Mouse (Mus musculus) hindbrain, postnatal 0 days (tissue): ENCODE measurements around the gene Zfp978. TPM values are rescaled to one million over a fixed set of nuclear protein-coding genes. Genes with fewer than 3 reads are reported as not detected.
"Not testable (repeated sequence)": the region's sequence is repeated elsewhere in the genome, so short reads cannot be mapped to it uniquely, and the experiment has no call there.

Experiments
- ATAC-seq: fragments of 200-750 bp; cut with Nextera tagmentation; 2 replicates; pipeline ENCODE4 v1.8.0; 2017; ENCODE audit warnings: mild to moderate bottlenecking, moderate TSS enrichment, moderate library complexity
- DNase-seq: peaks from one replicate; pipeline ENCODE4 v3.0.0-alpha.2; 2015; ENCODE audit warnings: low spot score
- H3K27ac ChIP-seq: fragments of 300-500 bp; sonication (generic); 2 replicates; pipeline ENCODE4 v1.5.1; 2014; ENCODE audit warnings: mild to moderate bottlenecking
- H3K27me3 ChIP-seq: fragments of 300-500 bp; sonication (generic); 2 replicates; pipeline ENCODE4 v1.6.1; 2014; ENCODE audit warnings: low read length, mixed read lengths; ENCODE audit not compliant: insufficient read depth
- H3K36me3 ChIP-seq: fragments of 300-500 bp; sonication (generic); 2 replicates; pipeline ENCODE4 v1.6.1; 2014; ENCODE audit warnings: low read length, mixed read lengths; ENCODE audit not compliant: insufficient read depth
- H3K4me1 ChIP-seq: fragments of 300-500 bp; sonication (generic); 2 replicates; pipeline ENCODE4 v1.6.1; 2014; ENCODE audit warnings: antibody characterized with exemption, low read length, mixed read lengths; ENCODE audit not compliant: insufficient read depth
- H3K4me2 ChIP-seq: fragments of 300-500 bp; sonication (generic); 2 replicates; pipeline ENCODE4 v1.6.1; 2014; ENCODE audit warnings: low read depth, mild to moderate bottlenecking, low read length, moderate library complexity, mixed read lengths
- H3K4me3 ChIP-seq: fragments of 300-500 bp; sonication (generic); 2 replicates; pipeline ENCODE4 v1.5.1; 2014; ENCODE audit warnings: low read length
- H3K9ac ChIP-seq: fragments of 300-500 bp; sonication (generic); replicated peaks from 2 replicates; pipeline ENCODE4 v1.6.1; 2014; ENCODE audit warnings: mild to moderate bottlenecking, low read length, moderate library complexity, mixed read lengths
- H3K9me3 ChIP-seq: fragments of 300-500 bp; sonication (generic); 2 replicates; pipeline ENCODE4 v1.6.1; 2016; ENCODE audit warnings: low read length, mixed read lengths
- WGBS: fragments of 180-500 bp; shearing (Covaris S2); extraction: QIAGEN DNeasy Blood & Tissue Kit; methylation state at CpG from one replicate; pipeline ENCODE4 v1.1.7; 2014; 5-methylcytosine and 5-hydroxymethylcytosine counted together
- polyA plus RNA-seq: library from polyadenylated mRNA; unstranded; fragments of >200 nt; fragmentation: Nextera tagmentation; extraction: Ambion mirVana; gene quantifications from 2 replicates; pipeline ENCODE4 v1.2.1, GENCODE M21; 2015
- total RNA-seq: library from RNA; depleted of rRNA; stranded (reverse); fragments of >200 nt; gene quantifications from 2 replicates; pipeline ENCODE4 v1.2.3, GENCODE M21; 2014

Gene Zfp978
- total and polyA plus RNA-seq, 2 experiments from 2014 or later = 0.26 TPM; not detected in 1

DNA sequence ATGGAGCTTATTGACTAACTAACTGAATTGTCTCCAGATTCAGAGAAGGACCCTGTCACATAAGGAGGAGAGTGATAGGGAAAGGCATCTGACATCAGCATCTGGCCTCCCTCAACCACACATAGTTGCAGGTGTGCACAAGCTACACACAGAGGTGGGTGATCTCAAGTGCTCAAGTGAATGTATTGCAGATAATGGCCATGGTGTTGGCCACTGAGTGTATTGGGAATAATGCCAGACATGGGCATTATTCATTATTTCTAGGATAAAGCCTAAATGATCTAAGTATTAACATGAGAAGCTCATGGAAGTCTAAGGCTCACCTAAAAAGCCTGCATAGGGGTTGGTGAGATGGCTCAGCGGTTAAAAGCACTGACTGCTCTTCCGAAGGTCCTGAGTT lies 10.6 kb upstream of the Zfp978 start:
- H3K27me3 ChIP-seq, H3K4me2 ChIP-seq, H3K9ac ChIP-seq, H3K36me3 ChIP-seq, DNase-seq, ATAC-seq, H3K4me3 ChIP-seq, H3K4me1 ChIP-seq, H3K27ac ChIP-seq: not testable (repeated sequence)
- 85% methylated on average over 2 of the region's 2 CpGs for WGBS
- peaks cover 43% of the 10 kb centered on the region for H3K9me3 ChIP-seq

- H3K36me3 ChIP-seq, ATAC-seq, DNase-seq, H3K27me3 ChIP-seq, H3K4me3 ChIP-seq, H3K9ac ChIP-seq, H3K27ac ChIP-seq, H3K4me1 ChIP-seq, H3K4me2 ChIP-seq: not testable (repeated sequence)
- 83% methylated on average over 10 of the region's 13 CpGs for WGBS
- H3K9me3 ChIP-seq = peaks cover 40% of the 10 kb centered on the region
These were observed 9.6 kb upstream of the Zfp978 start for GRCm38 (mm10) chr4:147351376-147351980.

DNA sequence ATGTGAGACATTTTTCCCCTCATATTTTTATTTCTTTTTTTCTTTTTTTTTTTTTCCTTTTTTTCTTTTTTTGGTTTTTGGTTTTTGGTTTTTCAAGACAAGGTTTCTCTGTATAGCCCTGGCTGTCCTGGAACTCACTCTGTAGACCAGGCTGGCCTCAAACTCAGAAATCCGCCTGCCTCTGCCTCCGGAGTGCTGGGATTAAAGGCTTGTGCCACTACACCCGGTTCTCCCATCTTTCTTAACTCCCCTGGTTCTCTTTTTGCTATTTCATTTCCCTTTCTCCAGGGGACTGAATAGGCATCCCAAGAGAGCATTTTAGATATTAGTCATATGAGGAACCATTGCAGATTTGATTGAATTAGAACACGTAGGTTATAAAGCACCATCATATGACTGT lies 7.5 kb upstream of the Zfp978 start:
- not testable (repeated sequence) for ATAC-seq, DNase-seq, H3K9ac ChIP-seq, H3K4me3 ChIP-seq, H3K27ac ChIP-seq, H3K36me3 ChIP-seq, H3K4me1 ChIP-seq, H3K4me2 ChIP-seq, H3K27me3 ChIP-seq
- 85% methylated on average over 4 of the region's 4 CpGs for WGBS
- peaks cover 27% of the 10 kb centered on the region for H3K9me3 ChIP-seq

- WGBS = no CpG with 5 or more reads among the region's 3 CpGs
- DNase-seq, H3K4me2 ChIP-seq, H3K9me3 ChIP-seq, ATAC-seq, H3K9ac ChIP-seq, H3K4me3 ChIP-seq, H3K4me1 ChIP-seq, H3K27me3 ChIP-seq, H3K27ac ChIP-seq, H3K36me3 ChIP-seq: not testable (repeated sequence)
These were observed 5.1 kb upstream of the Zfp978 start for GRCm38 (mm10) chr4:147356042-147356441.

DNA sequence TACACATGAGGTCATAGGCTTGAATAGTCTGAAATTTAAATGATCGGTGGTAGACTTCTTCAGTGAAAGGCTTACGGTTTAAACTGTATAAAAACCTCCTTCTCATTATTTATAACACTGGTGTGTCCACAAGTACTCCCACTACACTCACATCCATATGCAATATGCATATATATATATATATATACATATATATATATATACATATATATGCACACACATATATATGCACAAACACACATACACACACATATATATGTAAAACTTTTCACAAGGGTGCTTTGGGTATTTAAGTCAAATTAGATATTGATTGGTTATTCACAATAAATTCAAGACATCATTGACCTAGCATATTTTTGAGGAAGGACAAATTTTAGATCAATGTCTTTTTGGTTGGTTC lies 3.9 kb upstream of the Zfp978 start:
- not testable (repeated sequence) for H3K9ac ChIP-seq, H3K4me3 ChIP-seq, ATAC-seq, H3K27me3 ChIP-seq, DNase-seq, H3K4me2 ChIP-seq, H3K36me3 ChIP-seq, H3K27ac ChIP-seq, H3K9me3 ChIP-seq, H3K4me1 ChIP-seq
- no CpG with 5 or more reads among the region's 2 CpGs for WGBS

- H3K27me3 ChIP-seq, DNase-seq, H3K4me3 ChIP-seq, H3K9ac ChIP-seq, ATAC-seq, H3K4me1 ChIP-seq, H3K4me2 ChIP-seq, H3K27ac ChIP-seq, H3K9me3 ChIP-seq, H3K36me3 ChIP-seq: not testable (repeated sequence)
- no CpG with 5 or more reads among the region's 1 CpGs for WGBS
These were observed 769 bp downstream of the Zfp978 start for GRCm38 (mm10) chr4:147361872-147362271.

GRCm38 (mm10) chr4:147369564-147369963 lies 8.5 kb downstream of the Zfp978 start:
- no CpG with 5 or more reads among the region's 2 CpGs for WGBS
- H3K4me1 ChIP-seq, H3K4me2 ChIP-seq, H3K36me3 ChIP-seq, DNase-seq, H3K9me3 ChIP-seq, H3K4me3 ChIP-seq, H3K27ac ChIP-seq, H3K9ac ChIP-seq, H3K27me3 ChIP-seq: not testable (repeated sequence)
- ATAC-seq = peak; percentile 72

GRCm38 (mm10) chr4:147383199-147383598 lies 22.1 kb downstream of the Zfp978 start:
- H3K4me3 ChIP-seq, DNase-seq, H3K36me3 ChIP-seq, H3K9me3 ChIP-seq, ATAC-seq, H3K4me2 ChIP-seq, H3K27ac ChIP-seq, H3K9ac ChIP-seq, H3K27me3 ChIP-seq, H3K4me1 ChIP-seq: not testable (repeated sequence)
- 76% methylated on average over 2 of the region's 4 CpGs for WGBS

- not testable (repeated sequence) for H3K36me3 ChIP-seq, H3K4me2 ChIP-seq, H3K9ac ChIP-seq, H3K4me3 ChIP-seq, DNase-seq, H3K27me3 ChIP-seq, H3K4me1 ChIP-seq, H3K27ac ChIP-seq, ATAC-seq
- peaks cover 32% of the 10 kb centered on the region for H3K9me3 ChIP-seq
- WGBS = 88% methylated on average over 3 of the region's 3 CpGs
These were observed 36.1 kb downstream of the Zfp978 start for GRCm38 (mm10) chr4:147397201-147397600.

GRCm38 (mm10) chr4:147397934-147398682 lies 37.0 kb downstream of the Zfp978 start:
- not testable (repeated sequence) for H3K27ac ChIP-seq, H3K4me3 ChIP-seq, H3K4me2 ChIP-seq, H3K9ac ChIP-seq, ATAC-seq, H3K27me3 ChIP-seq, DNase-seq, H3K36me3 ChIP-seq, H3K4me1 ChIP-seq
- H3K9me3 ChIP-seq = peaks cover 38% of the 10 kb centered on the region
- 83% methylated on average over 6 of the region's 6 CpGs for WGBS
